Mouse (Mus musculus) small intestine, adult 2 months (tissue): ENCODE measurements at regions not wholly inside any gene's neighbourhood (a gene's known extent, or its start where the extent isn't known, plus 50 kb on each side); places are given as distances from the start of the nearest gene placed in this dataset.

Experiments
- CTCF ChIP-seq: fragments of 200-500 bp; IDR thresholded peaks from 2 replicates; pipeline ENCODE4 v1.5.1; 2012; ENCODE audit warnings: low read depth, mild to moderate bottlenecking, control low read depth, inconsistent platforms, low read length, moderate library complexity, mixed read lengths; ENCODE audit not compliant: insufficient replicate concordance, insufficient read length; ENCODE audit errors: extremely low read depth
- POLR2A ChIP-seq: fragments of 200-500 bp; IDR thresholded peaks from 2 replicates; pipeline ENCODE4 v1.6.1; 2012; ENCODE audit warnings: low read depth, mild to moderate bottlenecking, control low read depth, inconsistent platforms, low read length, moderate library complexity

DNA sequence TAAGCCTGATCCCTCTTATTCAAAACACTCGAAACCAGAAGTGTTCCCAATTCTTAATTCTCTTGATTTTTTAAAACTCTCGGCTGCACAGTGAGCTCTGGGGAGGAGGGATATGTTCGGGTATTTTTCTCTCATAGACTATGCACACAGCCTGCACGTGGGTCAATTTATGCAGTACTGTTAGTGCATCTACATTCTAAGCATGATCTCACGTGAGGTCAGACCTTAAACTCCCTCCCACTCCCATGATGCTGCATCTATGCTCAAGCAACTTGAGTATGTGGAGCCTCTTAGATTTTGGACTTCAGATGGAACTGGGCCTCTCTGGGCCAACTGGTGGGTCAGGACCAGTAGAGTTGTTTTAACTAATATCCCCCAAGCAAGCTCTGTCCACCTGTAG is 328.5 kb downstream of the Nuak1 start:
- TF ChIP-seq CTCF (no peak), POLR2A (no peak)
